Mouse (Mus musculus): Measurements from ENCODE around the gene Tubb5.

The Tubb5 gene

DNA sequence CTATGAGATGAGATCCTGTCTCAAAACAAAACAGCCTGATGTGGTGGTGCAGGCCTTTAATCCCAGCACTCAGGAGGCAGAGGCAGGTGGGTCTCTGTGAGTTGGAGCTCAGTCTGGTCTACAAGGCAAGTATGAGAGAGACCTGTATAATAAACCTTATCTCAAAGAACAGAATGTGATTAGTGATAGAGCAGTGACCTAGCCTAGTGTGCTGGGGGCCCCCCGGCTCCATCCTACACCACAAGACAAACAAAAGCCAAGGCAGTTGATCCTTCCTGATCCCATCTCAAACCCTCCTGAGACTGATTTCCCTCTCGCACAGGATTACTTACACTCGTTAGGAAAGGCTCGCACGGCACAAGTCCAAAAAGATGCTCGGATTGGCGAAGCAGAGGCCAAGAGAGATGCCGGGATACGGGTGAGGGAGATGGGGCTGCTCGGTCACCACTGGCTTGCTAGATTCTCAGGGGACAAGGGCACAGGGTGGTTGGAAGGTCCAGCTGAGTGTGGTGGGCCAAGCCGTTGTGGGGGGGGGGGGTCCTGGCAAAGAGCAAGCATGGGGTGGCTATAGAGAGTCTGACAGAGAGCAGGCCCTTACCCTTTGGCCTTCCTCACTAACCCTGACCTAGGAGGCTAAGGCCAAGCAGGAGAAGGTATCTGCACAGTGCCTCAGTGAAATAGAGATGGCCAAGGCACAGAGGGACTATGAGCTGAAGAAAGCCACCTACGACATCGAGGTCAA lies 12.8 kb downstream of the Tubb5 start:
- DNase-seq (ENCODE audit: low spot score in 2 of 2): no peak

DNA sequence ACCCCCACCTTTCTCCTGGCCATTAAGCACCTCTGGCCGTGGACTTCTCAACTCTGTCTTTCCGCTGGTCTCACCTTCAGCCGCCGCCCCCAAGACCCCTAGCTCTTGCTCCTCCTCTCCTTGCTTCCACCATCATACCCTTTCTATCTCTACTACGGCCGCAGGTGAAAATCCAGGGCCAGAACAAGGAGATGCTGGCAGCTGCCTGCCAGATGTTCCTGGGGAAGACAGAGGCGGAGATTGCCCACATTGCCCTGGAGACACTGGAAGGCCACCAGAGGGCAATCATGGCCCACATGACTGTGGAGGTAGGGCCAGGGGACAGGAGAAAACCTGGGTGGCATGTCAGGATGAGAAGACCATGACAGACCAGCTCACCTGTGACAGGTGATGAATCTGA lies 13.7 kb downstream of the Tubb5 start:
- no peak for DNase-seq (ENCODE audit: low spot score in 2 of 2)

DNA sequence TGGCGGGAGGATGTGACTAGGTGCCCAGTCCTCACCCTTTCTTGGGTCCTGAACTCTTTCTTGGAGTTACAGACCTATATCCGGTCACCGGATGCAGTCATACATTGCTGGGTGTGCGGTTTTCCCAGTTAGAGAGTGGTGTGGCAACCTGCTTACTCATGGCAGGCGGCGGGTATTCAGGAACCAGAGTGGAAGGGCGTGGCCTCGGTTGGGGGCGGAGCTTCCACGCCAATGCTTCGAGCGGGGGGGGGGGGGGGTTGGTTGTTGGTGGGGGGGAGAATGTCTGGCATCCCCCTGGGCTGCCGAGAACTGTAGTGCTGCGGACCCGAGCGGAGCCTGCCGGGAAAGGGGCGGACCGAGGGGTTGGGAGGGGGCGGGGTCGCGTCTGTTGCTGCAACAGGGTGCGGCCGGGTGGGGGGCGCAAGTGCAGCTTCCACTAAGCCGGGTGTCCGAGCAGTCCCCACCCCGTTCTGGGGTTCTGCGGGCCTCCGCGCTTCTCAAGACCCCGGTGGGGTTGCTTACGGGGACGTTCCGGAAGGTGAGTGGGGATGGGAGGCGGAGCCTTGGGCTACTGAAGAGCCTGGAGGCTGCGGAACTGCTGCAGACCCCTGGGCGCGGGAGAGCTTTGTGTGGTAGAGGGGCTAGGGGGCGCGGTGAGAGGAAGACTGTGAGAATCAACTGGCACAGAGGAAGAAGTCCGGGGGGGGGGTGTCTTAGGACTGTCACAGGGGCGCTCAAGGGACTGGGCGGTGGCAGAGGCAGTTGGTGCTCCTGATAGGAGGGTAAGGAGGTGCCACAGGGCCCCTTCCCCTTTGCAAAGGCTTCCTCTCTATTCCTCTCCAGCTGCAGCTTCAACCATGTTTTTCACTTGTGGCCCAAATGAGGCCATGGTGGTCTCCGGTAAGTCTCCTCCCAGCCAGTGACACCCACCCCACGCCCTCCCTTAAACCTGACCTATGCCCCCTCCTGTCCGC lies 14.9 kb downstream of the Tubb5 start, which contains the start of gene Flot1:
Gene Flot1, plus strand, starts transcription at position 267 of the 974 bp plus-strand sequence.
- DNase-seq (ENCODE audit: low spot score in 2 of 2): peak; percentile 74 to 86

DNA sequence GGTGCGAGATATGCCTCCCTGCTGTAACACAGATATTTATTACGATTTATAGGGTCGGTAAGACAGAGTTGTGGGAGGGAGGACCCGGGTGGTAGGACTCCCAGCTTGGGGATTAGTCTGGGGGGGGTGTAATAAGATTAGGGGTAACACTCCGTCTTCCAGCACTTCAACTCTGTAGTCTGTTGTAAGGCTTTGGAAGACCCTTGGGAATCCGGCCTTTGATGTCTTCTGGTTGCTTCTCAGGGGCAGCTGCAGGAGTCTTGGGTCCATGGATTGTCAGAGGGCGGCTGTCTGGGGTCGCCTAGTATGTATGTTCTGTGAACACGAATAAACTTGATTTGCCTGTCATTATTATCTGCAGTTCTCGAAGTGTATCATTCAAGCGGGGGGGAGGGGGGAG lies 15.5 kb downstream of the Tubb5 start:
- no peak for DNase-seq (ENCODE audit: low spot score in 2 of 2)

DNA sequence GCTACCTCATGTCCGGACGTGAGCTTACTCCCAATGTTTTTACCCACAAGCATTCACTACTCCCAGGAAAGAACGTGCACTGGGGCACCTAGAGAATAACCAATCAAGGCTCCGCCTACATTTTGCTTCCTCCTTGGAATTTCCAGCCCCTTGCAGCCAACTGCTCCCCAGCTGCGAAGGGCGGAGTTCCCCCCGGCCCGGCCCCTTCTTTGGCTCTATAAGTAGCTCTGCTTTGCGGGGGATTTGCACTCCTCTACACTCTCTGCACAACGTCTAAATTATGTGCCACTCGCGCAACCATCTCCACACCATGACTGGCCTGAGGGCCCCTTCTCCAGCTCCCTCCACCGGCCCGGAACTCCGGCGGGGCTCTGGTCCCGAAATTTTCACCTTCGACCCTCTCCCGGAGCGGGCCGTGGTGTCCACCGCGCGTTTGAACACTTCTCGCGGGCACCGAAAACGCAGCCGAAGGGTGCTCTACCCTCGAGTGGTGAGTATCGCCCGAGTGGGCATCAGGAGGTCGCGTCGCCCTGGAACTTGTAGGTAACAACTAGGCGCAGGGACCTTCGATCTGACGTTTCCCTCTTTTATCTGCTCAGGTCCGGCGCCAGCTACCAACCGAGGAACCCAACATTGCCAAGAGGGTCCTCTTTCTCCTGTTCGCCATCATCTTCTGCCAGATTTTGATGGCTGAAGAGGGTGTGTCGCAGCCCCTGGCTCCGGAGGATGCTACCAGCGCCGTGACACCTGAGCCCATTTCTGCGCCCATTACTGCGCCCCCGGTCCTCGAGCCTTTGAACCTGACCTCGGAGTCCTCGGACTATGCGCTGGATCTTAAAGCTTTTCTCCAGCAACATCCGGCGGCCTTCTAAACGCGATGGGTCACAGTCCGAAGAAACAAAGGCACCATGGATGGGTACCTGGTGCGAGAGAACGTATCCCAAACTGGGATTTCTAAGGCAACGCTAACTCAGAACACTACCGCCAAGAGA lies 16.4 kb downstream of the Tubb5 start, which contains the start of gene Ier3:
Gene Ier3, plus strand, starts transcription at position 246 of the 992 bp plus-strand sequence.
- DNase-seq (ENCODE audit: low spot score in 2 of 2): peak; percentile 57 to 68

DNA sequence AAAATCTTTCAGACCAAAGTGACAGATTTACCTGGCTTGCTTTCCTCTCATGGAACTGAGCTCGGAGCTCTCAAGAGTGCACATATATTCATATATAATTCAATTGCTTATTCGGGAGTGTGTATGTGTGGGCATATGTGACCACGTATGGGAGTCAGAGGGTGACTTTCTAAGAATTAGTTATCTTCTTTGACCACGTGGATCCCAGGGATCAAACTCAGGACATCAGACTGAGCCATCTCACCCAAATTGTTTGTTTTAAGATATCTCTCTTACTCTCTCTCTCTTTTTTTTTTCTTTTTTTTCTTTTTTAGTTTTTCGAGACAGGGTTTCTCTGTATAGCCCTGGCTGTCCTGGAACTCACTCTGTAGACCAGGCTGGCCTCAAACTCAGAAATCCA lies 18.0 kb downstream of the Tubb5 start:
- DNase-seq (ENCODE audit: low spot score in 2 of 2): no peak

DNA sequence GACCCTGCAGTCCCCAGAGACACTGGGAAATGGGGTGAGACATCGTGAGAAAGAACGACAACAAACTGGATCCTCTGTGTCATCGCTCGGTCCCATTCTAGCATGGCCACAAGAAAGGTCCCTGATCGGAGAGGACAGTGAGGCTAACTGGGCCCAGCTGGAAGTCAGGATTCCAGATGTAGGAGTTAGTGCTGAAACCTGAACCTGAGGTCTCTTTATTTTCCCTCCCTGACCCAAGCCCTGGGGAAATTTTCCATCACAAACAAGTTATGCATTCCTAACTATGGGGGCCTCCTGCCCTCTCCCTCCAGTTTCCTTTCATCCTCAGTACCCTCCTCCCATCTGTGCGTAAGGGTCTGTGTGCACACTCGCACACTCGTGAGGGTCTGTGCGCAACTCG lies 20.9 kb downstream of the Tubb5 start:
- DNase-seq (ENCODE audit: low spot score in 2 of 2): no peak

DNA sequence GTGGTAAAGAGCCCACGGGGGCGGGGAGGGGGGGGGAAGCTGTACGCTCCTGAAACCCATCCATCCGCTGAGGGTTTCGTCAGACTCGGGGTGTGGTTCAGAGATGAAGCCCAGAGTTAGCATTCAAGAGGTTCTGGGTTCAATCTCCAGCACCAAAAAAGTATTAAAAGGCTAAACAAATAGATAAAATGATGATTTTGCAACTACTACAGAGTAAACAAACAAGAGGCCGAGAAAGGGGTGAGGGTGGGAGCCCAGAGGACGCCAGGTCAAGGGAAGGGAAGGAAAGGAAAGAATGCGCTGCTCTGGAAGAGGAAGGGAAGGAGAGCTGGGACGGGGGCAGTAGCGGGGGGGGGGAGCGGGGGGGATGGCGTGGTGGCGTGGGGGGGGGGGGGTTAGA lies 21.4 kb downstream of the Tubb5 start:
- no peak for DNase-seq (ENCODE audit: low spot score in 2 of 2)

DNA sequence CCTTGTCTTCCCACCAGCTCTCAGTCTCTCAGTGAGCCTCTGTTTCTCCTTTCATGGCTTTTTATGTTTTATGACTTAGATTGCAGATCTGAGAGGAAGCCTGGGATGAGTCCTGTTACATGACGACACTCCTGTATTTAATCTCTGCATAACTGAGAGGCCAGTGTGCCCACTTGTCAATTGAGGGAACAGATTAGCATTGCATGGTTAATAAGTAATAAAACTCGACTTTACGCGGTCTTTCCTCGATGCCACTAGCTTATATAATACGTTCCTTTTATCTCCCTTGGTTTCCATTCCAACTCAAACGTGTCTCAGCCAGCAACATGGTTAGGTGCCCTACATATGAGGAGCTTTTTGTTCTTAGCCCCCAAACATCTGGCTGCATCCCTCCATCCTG lies 22.3 kb downstream of the Tubb5 start:
- DNase-seq (ENCODE audit: low spot score in 2 of 2): no peak

DNA sequence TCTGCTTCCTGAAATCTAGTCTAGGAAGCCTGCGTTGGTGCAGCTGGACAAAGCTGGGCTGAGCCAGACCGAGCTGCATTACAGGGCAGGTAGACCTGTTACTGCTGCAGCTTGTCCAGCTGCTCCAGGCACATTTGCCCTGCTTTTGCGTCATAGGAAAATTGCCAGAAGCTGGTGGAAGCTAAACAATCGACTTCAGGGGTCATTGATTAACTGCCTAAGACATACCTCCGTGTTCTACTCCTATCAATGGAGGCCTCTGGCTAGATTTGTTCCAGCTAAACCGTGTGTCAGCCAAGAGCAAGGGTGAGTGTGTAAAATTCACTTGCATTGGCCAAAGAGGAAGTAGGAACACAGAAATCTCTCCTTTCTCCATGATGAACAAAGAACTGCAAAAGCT lies 23.4 kb downstream of the Tubb5 start:
- DNase-seq (ENCODE audit: low spot score in 2 of 2): no peak

DNA sequence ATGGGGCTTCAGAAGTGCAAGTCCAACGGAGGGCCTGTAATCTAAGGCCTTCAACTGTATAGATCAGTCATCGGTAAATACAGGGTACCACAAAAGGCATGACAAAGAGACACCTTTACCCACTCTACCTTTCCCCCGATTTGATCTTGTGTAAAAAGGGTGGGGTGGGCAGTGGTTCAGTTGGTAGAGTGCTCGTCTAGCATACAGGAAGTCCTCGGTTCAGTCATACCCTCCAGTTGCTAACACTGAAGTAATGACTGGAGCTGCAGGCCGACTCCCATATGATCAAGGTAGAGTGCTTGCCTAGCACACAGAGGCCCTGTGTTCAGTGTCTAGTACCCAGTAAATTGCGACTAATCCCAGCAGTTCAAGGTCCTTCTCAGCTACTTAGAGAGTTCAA lies 24.5 kb downstream of the Tubb5 start:
- DNase-seq (ENCODE audit: low spot score in 2 of 2): no peak

DNA sequence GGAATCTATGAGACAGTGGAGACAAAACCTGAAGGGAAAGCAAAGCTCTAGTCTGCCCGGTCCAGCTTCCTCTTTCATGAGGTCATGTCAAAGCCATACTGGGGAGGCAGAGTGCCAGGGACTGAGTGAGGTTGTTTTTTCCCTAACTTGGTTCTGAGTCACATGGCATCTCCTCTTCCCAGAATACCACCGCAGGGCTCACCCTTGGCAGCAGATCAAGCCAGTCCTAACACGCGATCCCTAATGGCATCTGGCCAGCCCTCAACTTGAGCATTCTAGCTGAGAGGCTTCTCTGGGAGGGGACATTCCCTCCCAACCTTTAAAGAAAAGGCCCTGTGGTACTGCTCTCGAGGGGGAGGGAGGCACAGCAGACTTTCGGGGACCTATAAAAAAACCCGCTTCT lies 24.9 kb downstream of the Tubb5 start:
- peak; percentile 47 to 63 for DNase-seq (ENCODE audit: low spot score in 2 of 2)

DNA sequence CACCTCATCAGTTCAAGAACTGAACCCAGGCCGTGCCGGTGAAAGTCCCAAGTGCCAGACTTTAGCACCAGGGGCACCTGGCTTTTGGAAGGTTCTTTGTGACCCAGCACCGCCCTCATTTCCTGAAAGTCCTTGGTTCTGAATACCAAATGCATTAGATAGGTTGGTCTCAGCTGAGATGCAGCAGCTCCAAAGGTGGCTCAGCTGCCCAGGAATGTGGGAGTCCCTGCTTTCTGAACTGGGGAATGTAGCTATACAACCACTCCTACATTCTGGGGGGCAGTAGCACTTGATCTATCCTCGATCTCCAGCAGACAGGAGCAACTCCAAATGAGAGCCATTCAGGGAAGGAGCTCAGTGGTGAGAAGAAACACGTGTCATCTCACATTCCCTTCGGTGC lies 25.4 kb downstream of the Tubb5 start:
- no peak for DNase-seq (ENCODE audit: low spot score in 2 of 2)

DNA sequence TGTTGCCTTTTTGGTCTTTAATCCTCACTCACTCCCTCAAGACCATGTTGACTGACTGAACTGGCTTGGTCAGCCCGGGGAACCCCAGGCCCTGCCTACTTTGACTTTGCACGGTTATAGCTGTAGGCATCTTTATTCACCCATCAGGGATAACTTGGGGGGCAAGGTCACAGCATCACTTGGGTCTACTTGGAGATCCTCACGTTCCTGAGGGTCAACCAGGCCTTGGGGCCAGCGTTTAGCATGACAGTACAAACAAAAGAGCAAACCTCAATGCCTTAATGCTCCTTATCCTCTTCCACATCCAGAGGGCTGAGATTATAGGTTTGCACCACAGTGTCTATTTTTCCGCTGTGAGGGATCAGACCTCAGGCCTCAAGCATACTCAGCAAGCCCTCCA lies 25.8 kb downstream of the Tubb5 start:
- no peak for DNase-seq (ENCODE audit: low spot score in 2 of 2)

DNA sequence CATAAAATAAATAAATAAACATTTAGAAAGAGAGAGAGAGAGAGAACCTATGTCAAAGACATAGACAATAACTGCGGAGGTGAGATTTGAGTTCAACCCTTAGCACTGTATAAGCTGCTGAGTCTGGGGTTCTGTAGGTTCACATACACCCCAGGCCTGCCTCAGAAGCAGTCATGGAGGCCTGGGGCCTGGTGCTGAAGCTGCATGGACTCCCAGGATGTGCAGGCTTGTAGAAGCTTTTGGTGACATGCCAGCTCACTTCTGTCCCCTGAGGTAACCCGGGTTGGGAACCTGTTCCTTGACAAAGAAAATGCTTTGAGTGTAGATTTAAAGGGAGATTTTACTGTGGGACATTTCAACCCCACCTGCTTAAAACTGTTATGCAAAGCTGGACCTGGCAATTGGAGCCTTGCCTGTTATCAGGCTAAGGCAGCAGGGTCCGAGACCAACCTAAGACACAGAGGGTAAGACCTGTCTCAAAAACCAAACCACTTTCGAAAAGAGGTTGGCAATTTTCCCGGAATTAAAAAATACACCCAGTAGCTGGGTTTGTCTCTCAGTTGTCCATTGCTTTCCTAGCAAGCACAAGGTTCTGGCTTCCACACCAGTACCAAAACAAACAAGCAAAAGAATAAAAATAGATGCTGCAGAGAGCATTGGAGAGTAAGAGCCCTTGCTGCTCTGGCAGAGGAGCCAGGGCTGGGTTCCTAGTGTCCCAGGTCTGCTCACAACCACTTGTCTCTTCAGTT lies 27.0 kb downstream of the Tubb5 start:
- no peak for DNase-seq (ENCODE audit: low spot score in 2 of 2)

DNA sequence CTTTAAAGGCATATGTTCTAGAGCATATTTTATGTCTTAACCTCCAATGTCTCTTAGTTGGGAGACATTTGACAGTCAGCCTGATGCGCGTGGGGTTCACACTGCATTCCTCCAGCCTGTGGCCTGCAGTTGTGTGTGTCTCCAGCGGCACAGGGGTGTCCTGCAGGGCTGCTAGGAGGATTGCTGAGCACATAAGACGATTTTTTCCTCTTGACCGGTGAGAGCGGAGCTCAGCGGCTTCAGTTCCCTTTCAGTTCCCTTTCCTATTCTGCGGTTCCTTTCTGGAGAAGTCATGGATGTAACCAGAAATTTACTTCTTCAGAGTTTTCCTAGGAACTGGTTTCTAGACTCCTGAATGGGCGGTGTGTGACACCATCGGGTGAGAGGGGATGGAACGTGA lies 28.7 kb downstream of the Tubb5 start:
- DNase-seq (ENCODE audit: low spot score in 2 of 2): no peak

DNA sequence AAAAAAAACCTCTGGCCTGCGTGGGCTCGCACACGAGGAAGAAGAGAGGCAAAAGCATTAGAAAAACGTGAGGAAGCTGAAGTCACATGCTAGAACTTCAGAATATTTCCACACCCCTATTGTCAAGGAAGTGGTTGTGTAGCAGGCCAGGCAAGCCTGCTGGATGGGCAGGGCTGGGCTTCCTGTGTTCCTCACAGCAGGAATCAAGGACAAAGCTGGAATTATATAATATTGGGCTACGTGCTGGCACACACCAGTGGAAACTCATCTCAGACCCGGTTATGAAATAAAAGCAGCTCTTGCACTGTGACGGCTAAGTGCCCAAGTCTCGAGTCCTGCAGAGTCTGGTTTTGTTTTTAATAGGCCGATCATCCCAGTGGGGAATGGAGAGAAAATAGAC lies 30.0 kb downstream of the Tubb5 start:
- no peak for DNase-seq (ENCODE audit: low spot score in 2 of 2)

DNA sequence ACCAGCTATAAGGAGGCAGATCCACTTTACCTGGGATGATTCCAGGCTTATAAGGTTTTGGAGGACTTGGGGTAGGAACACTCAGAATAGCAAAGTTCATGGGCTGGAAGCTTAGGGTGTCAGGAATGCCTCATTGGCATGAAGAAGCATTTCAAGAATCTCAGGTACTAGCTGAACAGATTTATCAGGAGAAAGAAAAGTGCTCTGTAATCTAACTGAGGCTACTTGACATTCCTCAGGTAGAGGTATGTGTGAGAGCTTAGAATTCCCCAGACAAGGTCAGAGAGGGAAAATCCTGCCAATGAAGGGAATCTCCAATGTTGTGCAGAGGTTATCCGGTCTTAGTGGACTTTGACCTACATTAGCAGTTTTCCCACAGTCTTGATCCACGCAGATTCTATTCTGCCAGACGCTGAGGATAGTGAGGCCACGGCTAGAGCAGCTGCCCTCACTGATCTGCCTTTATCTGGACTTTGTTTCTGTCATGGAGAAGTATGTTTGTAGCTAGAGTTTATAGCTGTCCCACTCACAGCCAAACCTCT lies 34.2 kb downstream of the Tubb5 start:
- no peak for DNase-seq (ENCODE audit: low spot score in 2 of 2)

DNA sequence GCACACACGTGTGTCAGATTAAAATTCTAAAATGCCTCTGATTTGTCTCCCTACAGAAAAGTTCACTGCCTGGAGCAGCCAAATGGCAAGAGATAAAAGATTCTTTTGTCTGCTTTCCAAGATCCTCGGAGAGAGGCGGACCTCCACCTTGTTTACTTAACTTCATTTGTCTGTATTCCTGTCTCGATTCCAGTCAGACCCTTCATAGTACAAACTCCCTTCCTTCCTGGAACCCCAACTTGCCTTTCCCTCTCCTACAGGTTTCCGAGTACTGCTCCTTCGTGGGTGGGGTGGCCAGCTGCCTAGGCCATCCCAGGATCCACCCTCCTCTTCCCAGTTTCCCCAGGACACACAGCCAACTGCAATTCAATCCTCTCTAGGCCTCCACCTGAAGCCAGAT lies 35.1 kb downstream of the Tubb5 start:
- DNase-seq (ENCODE audit: low spot score in 2 of 2): no peak

DNA sequence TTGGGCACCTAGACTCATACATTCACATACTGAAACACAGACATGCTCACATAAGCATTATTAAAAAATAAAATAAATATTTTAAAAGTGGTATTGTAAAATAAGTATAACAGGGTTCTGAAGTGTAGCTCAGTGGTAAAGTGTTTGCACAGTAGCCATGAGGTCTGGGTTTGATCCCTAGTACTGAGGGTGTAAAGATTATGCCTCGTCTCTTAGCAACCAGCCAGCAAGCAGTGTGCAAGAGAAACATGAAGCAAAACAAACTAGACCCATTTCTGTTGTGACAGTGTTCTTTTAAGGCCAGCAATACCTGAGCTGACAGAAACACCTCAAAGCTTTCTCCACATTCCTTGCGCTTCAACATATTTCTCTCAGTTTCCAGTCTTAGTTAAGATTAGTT lies 37.2 kb downstream of the Tubb5 start:
- DNase-seq (ENCODE audit: low spot score in 2 of 2): no peak

DNA sequence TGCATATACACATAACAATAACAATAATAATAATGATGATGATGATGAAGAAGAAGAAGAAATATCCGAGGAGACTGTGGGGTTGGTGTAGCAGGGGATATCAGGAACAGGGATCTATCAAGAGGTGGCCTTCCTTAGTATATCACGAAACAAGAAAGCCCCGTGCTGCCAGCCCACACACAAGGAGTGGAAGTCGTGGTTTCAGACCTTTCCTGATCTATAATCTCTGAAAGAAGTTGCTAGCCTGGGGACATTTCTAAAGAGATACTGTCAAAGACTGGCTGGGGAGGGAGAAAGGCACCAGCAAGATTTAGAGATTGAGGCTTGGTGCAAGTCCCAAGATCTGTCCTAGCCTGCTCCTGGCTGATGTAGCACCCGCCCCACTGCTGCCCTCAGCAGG lies 41.3 kb downstream of the Tubb5 start:
- DNase-seq (ENCODE audit: low spot score in 2 of 2): no peak
